Mouse (Mus musculus) ES-E14 (cell line): ENCODE results near the gene Atp6v1g3.

ENCODE experiments used
- CHD2 ChIP-seq: IDR thresholded peaks from 2 replicates; pipeline ENCODE4 v1.6.1; 2014; ENCODE audit warnings: mild to moderate bottlenecking, low read depth, low read length, inconsistent platforms
- MAFK ChIP-seq: IDR thresholded peaks from 2 replicates; pipeline ENCODE4 v1.6.1; 2014; ENCODE audit warnings: mild to moderate bottlenecking, low read depth, low read length, inconsistent platforms; ENCODE audit not compliant: insufficient read depth
- ZC3H11A ChIP-seq: IDR thresholded peaks from 2 replicates; pipeline ENCODE4 v1.6.1; 2012; ENCODE audit warnings: low read depth, mild to moderate bottlenecking, inconsistent platforms, low read length, borderline replicate concordance
- ZNF384 ChIP-seq: IDR thresholded peaks from 2 replicates; pipeline ENCODE4 v1.6.1; 2012; ENCODE audit warnings: low read depth, low read length, inconsistent platforms

DNA sequence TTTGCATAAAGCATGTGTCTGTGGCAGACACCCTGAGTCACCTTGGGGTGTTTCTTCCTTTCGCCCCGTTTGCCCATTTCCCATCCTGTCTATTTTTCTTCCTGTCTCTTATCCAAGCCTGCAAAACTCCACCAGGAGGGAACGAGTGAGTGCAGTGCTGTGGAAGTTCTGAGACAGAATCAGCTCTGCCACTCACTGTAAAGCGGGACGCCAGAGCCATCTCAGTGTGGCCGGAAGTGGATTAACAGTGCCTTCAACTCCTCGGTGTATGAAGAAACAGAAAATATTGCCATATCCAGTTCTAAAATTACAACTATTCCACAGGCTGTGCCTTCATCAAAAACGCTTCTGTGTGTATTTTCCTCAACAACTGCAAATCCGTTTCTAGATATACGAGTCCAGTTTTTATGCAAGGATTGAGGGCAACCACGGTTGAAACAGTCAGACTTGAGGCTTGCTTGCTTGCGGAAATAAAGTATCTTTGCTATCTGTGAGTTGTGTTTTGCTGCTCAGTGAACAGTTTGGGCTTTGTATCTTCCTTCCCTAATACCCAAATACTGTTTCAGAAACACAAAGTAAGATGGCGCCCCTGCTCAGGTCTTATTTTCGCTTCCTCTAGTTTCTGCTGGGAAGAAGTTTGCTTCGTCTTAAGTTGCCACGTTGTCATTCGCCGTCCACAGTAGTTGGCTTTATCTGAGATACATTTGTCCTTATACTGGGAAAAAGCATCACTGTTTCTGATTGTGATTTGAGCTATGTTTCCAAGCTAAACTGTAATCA, 54.1 kb downstream of the Atp6v1g3 start:
- TF ChIP-seq ZC3H11A (no peak), CHD2 (no peak), ZNF384 (no peak), MAFK (no peak)
